Mouse (Mus musculus): ENCODE measurements at regions not wholly inside any gene's neighbourhood (a gene's known extent, or its start where the extent isn't known, plus 50 kb on each side); places are given as distances from the start of the nearest gene placed in this dataset.

DNA sequence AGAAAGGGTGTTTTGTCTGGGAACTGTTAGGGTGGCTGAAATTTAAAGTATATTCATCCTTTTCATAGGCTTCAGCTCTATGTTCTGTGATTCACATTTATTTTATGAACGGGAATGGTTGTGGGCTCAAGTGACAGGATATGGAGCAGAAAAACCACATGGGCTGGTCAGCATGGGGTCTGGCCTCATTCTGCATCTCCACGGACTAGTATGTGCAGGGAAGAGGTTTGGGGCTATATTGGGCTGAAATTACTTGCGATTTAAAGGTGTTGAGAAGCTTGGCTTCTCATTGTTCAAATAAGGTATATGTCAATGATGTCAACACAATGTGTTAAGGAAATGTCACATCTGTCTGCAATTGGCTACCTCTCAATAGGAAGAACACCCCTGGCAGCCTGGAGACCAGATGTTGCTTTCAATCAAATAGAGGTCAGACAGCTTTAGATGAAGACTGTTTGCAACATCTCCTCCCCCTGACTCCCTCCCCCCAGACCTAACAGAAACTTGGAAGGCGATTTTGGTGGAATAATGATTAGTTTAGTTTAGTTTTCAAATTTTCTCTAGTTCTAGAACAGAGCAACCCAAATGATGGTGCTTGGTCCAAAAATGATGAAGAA lies 777.0 kb downstream of the Slc4a3 start:
- no peak for DNase-seq (ENCODE audit: low spot score)

DNA sequence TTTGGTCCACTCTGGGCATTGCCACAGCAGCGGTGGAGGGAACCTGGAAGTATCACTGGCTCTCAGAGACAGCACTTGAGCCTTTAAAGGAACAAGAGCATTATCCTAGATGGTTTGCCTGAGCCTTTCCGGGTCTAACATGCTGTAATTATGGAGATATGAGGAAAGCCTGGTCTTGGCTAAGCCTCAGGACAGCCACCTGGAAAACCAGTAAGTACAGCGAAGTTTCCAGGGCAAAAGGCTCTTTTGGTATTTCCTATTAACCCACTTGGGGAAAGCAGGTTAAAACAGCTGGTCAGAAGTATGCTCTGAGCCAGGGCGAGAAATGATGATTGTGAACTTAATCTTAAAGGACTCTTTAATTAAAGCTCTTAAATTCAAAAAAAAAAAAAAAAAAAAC lies 777.5 kb downstream of the Slc4a3 start:
- DNase-seq (ENCODE audit: low spot score), result no peak

DNA sequence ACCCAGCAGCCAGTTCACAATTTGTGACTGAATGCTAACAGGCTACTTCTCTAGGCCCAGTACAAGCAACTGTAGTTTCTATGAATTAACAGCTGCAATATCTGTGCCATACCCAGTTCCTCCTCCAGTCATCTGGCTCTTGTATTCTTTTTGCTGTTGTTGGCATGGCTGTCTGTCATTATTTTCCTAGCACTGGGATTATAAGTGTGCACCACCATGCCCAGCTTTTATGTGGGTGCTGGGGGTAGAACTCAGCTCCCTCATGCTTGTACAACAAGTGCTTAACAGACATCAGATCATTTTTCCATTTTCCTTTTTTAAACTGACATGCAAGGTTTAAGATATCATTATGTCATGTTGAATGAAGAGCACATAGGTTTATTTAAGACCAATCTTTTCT lies 789.9 kb downstream of the Slc4a3 start:
- no peak for DNase-seq (ENCODE audit: low spot score)

DNA sequence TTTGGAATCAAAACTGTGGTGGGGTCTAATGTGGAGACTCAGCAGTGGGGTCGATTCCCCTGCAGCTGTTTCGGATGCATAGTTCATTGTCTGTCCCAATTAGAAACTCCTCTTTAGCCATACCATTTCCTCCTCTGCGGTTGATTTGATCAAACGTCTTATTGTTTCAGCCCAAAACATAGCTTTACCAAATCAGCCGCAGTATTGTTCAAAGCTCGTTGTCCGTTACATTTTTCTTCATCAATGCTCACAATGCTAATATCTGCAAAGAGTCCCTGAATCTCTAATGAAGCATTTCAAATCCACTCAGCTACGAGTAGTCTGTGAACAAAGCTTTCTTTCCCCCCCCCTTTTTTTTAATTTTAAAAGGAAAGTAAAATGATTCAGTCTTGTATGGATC lies 816.0 kb downstream of the Slc4a3 start:
- DNase-seq (ENCODE audit: low spot score), result no peak

DNA sequence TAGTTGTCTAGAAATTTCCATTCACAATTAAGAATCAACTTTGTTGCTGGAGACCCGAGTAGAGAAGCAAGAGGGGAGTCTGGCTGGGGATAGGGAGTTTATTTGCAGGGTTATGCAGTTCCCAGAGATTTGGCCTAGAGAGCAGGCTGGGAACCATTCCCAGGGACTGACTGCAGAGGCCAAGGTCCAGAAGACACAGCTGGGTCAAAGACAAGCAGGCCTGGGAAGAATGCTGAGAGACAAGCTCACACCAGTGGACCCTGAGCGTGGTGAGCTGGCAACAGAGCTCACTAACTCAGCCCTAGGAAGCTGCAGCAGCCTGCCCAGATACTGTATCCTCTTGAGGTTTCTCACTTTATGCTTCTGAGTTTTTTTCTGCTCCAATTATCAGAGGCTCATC lies 827.9 kb downstream of the Slc4a3 start:
- no peak for DNase-seq (ENCODE audit: low spot score)

DNA sequence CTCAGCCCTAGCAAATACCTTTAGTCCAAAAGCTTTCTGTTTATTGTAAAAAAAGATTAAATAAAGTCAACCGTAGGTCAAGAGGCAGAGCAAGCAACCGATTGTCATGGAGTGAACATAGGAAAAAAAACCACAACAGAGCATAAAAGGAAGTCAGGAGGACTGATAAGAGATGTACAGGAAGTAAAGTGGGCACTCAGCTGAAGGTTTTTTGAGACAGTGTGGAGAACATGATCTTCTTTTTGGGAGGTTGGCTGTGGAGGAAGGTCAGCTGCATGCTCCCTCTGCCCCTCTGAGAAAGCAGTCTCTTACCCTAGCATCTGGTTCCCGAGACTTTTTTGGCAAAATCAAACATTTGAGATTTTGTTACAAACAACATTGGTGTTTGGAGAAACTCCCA lies 832.1 kb downstream of the Slc4a3 start:
- no peak for DNase-seq (ENCODE audit: low spot score)

DNA sequence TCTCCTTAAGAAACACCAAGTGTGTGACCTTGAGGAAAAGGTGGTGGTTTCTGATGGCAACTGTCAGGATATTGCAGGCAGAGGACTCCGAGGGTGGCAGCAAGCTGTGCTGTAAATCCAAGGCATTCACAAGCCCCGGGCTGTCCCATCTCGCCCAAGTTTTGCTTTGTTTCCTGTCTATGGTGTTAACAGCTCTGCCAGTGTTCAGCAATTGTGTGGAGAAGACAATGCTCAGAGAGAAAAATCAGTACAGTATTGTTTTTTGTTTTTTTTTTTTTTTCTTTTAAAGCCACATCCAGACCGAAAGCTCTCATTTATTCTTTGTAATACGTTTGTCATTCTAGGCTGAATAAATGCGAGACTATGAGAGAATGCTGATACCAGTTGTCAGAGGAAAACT lies 846.5 kb downstream of the Slc4a3 start:
- no peak for DNase-seq (ENCODE audit: low spot score)

DNA sequence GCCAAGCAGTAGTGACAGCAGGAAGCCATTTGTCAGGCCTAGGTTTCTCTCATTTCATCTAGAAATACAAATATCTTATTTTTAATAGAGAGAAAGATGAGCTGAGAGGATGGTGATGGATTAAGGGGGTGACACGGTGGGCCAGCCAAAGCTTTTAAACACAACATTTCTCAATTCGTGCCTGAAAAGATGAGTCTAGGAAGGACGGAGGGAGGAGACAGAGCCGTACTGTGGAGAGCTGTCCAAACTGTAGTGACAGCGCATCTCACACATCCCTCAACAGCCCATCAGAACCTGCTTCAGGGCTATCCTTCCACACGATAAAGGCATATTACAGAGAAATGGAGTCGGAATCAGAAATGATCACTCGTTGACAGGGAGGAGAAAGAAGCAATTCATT lies 848.0 kb downstream of the Slc4a3 start:
- DNase-seq (ENCODE audit: low spot score), result no peak

DNA sequence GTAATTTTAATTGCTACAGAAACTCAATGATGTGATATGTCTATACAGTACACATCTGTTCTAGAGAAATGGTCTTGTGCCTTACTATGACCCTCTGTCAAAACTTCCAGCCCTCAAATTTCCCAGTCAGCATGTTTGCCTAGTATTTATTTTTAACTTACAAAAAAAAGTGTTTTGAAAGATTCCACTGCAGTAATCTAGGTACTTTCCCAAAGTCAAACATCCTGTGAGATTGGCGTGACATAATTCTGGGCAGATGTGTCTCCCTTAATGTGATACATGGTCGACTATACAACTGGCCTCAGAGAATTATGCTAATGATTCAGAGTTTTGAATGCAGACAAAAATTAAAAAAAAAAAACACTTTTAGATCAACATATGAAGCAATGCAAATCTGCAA lies 856.8 kb downstream of the Slc4a3 start:
- DNase-seq (ENCODE audit: low spot score), result no peak

DNA sequence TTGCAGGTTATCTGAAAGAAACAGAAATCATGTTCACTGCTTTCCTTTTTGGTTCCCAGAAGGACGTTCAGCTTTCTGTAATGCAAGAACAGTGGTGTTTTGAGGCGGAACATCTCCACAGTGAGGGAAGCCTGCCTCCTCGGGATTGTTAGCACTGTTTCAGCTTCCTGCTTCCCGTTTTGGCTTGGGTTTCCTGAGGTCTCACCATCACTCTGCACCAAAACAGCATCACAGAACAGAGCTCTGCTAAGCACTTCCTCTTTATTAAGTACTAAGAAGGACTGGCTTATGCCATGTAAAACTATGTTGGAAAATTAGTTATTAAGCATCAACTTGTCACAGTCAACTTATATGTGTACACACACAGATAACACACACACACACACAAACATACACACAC lies 857.9 kb downstream of the Slc4a3 start:
- no peak for DNase-seq (ENCODE audit: low spot score)

DNA sequence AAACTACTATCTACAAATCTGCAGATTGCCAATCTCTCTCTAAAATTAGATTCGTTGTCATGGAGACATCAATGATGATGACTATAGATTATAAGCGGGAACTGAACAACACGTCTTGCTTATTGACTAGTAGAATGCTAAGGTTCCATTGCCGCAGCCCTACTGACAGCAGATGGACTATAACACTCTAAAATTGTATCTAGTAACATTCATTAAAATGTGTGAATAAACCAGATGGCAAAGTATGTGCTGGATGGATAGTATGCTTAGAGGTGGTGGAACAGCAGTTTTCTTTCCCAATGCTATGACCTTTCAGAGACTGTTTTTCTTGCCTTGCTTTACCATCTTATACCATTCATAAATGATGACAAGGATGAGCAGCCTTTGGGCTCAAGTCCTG lies 864.7 kb downstream of the Slc4a3 start:
- DNase-seq (ENCODE audit: low spot score), result no peak

DNA sequence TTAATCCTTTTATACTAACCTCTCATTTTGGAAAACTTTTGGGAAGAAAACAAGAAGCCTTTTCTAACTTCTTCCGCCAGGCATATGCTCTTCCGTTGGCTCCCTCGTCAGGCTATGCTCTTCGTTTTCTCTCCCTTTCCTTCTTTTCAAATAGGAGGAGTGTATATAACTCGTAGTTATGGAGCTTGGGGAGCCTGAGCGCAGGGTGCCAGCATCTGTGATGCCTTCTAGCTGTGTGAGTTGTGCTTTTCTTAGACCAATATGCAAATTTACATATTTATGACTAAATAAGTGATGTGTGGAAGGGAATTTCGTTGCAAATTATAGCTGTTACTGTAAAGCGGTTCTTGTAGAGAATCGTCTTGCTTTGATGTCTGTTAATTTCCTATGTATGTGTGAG lies 874.5 kb downstream of the Slc4a3 start:
- DNase-seq (ENCODE audit: low spot score), result no peak

DNA sequence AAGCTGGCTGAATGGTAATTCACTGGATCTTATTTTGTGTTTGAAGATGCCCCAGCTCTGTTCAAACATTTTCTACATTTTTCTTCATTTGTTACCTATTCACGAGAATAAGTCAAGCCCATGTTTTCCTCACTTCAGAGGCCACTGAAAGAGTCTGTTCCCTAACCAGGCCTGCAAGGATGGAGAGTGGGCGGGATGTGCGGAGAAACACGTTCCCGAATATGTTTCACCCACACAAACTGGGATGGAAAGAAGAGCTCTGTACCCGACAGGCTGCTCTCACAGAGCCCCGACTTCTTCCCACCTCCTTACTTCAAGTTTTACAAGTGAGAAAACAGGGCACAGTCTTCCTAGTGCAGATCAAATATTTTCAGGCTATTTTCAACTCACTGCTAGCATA lies 881.4 kb downstream of the Slc4a3 start:
- no peak for DNase-seq (ENCODE audit: low spot score)

DNA sequence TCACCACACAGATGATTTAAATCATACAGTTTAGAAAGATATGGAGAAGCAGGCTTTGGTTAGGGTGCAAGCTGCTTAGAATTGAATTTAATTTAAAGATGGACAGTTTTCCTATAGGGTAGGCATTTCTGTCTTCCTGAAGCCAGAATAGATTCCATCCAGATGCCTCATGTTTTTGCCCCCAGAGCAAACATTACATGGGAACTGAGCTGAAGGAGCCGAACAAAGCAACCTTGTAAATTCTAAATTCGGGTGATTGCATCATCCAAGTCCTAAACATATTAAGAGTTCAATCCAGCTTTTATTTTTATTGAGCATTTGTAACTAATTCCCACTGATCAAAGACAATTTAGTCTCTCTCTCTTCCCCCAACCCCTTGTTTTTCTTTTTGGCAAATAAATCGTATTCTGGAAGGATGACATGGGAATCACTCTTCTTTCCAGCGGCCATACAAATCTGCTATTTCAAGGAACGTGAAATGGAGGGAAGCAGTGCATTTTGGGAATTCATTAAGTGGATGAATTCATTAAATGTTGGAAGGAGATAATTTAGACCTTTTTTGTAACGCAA lies 884.1 kb downstream of the Slc4a3 start:
- DNase-seq (ENCODE audit: low spot score), result no peak

DNA sequence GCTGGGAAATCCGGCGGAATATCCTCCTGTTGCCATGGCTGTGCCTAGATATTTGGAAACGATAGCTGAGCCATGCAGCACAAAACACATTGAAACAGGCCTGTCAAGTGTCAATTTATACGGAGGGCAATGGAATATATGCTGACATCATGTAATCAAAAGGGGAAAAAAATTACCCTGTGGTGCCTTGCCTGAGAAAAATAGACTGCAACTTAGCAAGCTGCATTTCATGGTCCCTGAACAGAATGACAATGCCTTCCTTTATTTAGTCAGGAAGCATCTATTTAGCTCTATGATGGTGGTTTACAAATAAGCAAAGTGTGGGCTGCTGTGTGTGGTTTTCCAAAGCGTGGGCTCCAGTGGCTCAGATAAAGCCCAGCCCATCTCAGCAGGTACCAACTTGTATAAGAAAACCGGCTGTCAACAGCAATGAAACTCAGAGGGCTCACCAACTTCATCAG lies 887.4 kb downstream of the Slc4a3 start:
- DNase-seq (ENCODE audit: low spot score), result no peak

DNA sequence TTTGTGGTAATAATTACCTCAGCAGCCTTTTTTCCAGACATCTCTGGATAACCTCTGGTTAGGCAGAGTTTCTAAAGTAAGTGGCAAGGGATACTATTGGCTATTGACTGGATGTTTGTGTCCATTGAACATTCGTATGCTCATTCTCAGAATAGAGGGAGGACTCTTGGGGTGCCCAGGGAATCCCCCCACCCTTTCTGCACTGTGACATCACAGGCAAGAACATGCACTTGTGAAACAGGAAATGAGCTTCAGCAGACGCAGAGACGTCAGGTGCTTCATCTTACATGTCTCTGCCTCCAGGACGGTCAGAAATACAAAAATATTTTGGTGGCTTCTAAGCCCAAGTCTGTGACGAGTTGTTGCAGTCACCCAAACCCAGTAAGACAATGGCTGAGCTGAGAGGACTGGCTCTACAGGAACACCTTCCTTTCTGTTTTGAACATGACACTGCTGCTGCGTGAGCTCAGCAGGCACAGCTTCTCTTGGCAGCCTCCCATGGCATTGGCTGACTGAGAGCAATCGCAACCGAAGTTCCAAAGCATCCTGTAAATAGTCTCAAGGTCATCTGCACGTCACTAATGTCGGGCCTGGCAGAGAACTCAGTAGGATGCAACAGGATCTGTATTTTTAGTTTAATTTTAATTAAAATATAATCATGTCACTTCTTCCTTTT lies 904.6 kb downstream of the Slc4a3 start:
- no peak for DNase-seq (ENCODE audit: low spot score)

DNA sequence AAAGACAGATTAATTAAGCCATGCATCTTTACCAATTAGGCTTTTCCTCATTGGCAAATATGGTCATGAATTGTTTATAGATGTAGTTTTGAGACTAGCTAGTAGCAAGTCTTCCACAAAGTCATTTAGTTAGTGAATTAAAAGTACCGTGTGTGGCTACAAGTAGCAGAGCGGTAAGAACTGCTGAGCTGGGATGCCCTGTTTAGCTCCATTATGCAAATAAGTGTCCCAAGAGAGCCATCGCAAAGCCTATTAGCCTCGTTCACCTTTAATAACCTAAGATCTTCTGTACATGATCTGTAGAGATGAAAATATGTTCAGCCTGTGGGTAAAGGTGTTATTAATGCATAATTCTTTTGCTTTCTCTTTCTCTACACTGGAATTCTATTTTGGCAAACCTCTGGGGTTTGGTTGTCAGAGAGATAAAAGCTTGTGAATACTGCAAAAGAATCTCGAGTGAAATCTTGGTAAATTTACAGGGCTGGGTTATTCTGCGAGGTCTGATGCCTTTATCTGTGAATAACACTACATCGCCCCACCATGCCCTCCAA lies 907.2 kb downstream of the Slc4a3 start:
- no peak for DNase-seq (ENCODE audit: low spot score)

DNA sequence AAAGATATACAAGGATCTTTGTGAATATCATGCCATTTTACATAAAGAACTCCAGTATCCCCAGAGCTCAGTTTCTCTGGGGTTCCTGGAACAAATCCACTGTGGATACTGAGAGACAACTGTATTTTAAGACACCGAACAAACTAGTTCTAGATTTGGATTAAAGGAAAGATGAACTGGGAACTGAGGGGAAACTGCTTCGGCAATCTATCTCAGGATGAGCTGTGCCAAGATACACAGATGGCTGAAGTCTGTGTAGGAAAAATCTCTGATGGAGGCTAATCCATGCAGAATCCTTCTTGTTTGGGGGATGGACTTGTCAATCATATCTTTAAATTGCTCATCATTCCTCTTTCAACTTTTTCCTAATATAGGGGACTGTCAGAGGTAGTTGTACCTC lies 920.5 kb downstream of the Slc4a3 start:
- no peak for DNase-seq (ENCODE audit: low spot score)

DNA sequence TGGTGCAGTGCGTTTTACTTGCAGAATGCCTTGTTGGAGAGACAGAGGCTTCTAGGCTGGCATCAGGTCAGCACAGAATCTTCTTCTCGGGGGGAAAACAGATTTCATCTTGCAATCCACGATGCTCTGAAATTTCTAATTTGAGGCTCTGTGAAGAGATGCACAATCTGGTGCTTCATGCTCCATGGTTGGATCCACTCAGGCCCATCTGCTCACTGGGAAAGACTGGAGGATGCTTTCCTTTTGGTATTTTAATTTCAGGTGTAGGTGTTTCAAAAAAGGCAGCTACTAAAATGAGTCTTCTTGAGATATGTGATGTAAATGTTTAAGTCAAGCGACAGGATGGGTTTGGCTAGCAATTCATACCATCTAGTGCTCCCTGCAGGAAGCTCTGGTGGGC lies 938.1 kb downstream of the Slc4a3 start:
- DNase-seq (ENCODE audit: low spot score), result no peak

DNA sequence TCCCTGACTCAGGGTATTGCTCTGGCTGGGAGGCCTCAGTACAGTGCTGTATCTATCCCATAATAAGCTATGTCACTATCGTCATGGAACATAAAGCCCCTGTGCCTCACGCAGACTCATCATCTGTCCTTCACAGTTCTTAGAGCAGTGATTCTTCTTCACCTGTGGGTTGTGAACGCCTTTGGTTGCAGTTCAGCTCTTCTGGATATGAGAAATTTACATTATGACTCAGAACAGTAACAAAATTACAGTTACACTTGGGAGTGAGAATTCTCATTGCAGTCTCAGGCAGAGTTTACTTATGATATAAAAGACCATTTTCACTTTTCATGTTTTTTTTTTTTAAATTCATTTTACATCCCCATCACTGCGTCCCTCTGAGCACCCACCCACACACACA lies 941.4 kb downstream of the Slc4a3 start:
- DNase-seq (ENCODE audit: low spot score), result no peak

DNA sequence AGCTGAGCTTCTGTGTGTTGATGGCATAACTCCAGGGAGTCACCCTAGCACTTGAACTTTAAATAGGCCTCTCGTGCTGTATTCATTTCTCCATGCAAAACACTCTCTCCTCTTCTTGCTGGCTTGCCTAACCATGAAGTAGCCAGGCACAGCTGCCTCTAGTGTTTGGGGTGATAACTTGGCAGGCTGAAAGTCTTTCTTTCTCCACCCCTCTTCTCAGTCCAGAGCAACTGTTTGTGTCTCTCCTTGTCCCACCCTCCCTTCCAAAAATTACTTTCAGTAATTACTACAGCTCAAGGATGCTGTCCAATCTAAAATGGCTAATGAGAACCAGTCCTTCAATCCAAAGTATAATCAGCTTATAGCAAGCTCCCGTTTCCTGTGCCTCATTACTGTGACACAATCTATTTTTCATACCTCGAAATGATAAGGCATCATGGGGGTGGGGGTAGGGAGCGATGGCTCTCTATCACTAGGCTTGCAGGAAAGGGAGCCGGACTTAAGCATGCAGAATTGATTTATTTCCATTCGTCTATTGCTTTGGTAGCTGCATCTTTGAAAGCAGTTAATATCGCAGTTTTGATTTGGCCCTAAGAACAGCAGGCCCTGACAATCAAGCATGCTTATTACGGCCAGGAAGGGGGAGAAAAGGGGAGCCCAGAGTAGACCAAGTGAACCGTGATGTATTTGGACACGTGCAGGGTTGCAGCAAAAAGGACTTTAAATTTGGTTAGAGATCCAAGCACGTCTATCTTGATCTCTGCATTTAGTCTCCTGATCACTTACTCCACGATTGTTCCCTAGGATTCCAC lies 943.8 kb downstream of the Slc4a3 start:
- DNase-seq (ENCODE audit: low spot score), result no peak

DNA sequence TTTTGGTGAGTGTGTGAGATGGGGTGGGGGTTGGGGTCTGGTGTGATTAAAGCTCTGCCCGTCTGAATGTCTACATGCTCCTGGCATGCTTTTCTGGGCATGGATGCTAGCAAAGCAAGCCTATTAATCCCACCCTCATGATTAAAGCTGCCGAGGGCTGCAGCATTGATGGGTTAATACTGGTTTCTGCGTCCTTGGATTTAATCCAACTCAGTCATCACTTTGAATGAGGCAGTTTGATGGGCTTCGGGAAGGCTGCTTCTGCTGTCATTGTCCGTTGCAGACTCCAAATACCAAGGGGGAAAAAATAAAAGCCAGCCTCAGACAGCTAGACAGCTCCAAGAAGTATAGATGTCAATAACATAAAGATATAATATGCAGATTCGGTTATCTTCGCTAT lies 944.7 kb downstream of the Slc4a3 start:
- DNase-seq (ENCODE audit: low spot score), result no peak

DNA sequence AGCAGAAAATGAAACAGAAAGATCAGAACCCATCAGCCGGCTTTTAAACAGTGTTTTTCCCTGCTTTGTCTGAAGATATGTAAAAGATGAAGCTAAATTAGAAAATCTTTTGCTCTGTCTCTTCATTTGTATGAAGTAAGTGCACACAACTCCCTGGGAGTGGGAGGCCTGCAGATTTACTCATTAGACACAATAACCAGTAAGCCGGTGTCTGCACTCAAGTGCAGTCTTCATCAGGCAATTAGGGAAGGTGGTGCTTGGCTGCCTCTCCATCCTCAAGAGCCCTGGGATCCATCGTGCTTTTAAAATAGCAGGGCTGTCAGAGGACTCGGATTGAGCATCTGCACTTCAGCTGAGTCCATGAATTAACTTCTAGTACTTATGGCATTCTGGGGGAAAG lies 945.1 kb downstream of the Slc4a3 start:
- DNase-seq (ENCODE audit: low spot score), result no peak

Measured in yolk sac, embryonic 10.5 days (tissue).